Mouse (Mus musculus) heart, embryonic 15.5 days (tissue): ENCODE results near the gene Ube2u. TPM values are rescaled to one million over a fixed set of nuclear protein-coding genes. Genes with fewer than 3 reads are reported as not detected.

Experiments
- ATAC-seq: fragments of 200-750 bp; cut with Nextera tagmentation; replicated peaks from 2 replicates; pipeline ENCODE4 v1.8.0; 2017; ENCODE audit warnings: low read depth, moderate TSS enrichment; ENCODE audit not compliant: insufficient number of reproducible peaks, insufficient read depth, low FRiP score
- H3K27ac ChIP-seq: fragments of 300-500 bp; sonication (generic); 2 replicates; pipeline ENCODE4 v1.5.1; 2015; ENCODE audit warnings: mild to moderate bottlenecking, inconsistent platforms
- H3K27me3 ChIP-seq: fragments of 300-500 bp; sonication (generic); 2 replicates; pipeline ENCODE4 v1.6.1; 2015; ENCODE audit warnings: inconsistent platforms
- H3K36me3 ChIP-seq: fragments of 300-500 bp; sonication (generic); 2 replicates; pipeline ENCODE4 v1.6.1; 2015; ENCODE audit warnings: mild to moderate bottlenecking, inconsistent platforms
- H3K4me1 ChIP-seq: fragments of 300-500 bp; sonication (generic); replicated peaks from 2 replicates; pipeline ENCODE4 v1.6.1; 2015; ENCODE audit warnings: inconsistent platforms
- H3K4me2 ChIP-seq: fragments of 300-500 bp; sonication (generic); 2 replicates; pipeline ENCODE4 v1.6.1; 2015; ENCODE audit warnings: inconsistent platforms, mild to moderate bottlenecking, moderate library complexity
- H3K4me3 ChIP-seq: fragments of 300-500 bp; sonication (generic); 2 replicates; pipeline ENCODE4 v1.5.1; 2015; ENCODE audit warnings: mild to moderate bottlenecking, inconsistent platforms
- H3K9ac ChIP-seq: fragments of 300-500 bp; sonication (generic); 2 replicates; pipeline ENCODE4 v1.6.1; 2015; ENCODE audit warnings: mild to moderate bottlenecking, inconsistent platforms
- H3K9me3 ChIP-seq: fragments of 300-500 bp; sonication (generic); replicated peaks from 2 replicates; pipeline ENCODE4 v1.6.1; 2016; ENCODE audit warnings: inconsistent platforms
- WGBS: fragments of 180-500 bp; shearing (Covaris S2); methylation state at CpG from one replicate; pipeline ENCODE4 v1.1.7; 2015; ENCODE audit warnings: mixed read lengths; 5-methylcytosine and 5-hydroxymethylcytosine counted together
- polyA plus RNA-seq: library from polyadenylated mRNA; unstranded; fragments of >200 nt; fragmentation: Nextera tagmentation; extraction: Ambion mirVana; gene quantifications from 2 replicates; pipeline ENCODE4 v1.2.1, GENCODE M21; 2015

Ube2u gene
- polyA plus RNA-seq, 1 experiment from 2014 or later = 0.18 TPM

GRCm38 (mm10) chr4:100503337-100503736 is 24.7 kb downstream of the Ube2u start:
- no peaks in the 10 kb centered on the region for H3K27me3 ChIP-seq
- H3K4me3 ChIP-seq = no peak overlapping the region
- H3K9me3 ChIP-seq = no peaks in the 10 kb centered on the region
- no peaks in the 10 kb centered on the region for H3K36me3 ChIP-seq
- 76% methylated on average over 2 of the region's 2 CpGs for WGBS
- H3K4me1 ChIP-seq = no peaks in the 10 kb centered on the region
- no peak overlapping the region for H3K27ac ChIP-seq
- no peak for ATAC-seq
- H3K9ac ChIP-seq = no peak overlapping the region
- no peak overlapping the region for H3K4me2 ChIP-seq

- no peak overlapping the region for H3K4me3 ChIP-seq
Observed at GRCm38 (mm10) chr4:100517646-100518045, 39.0 kb downstream of the Ube2u start.

GRCm38 (mm10) chr4:100522534-100522933 is 43.9 kb downstream of the Ube2u start:
- no peak for ATAC-seq
- H3K9ac ChIP-seq = no peak overlapping the region
- H3K4me2 ChIP-seq = no peak overlapping the region
- no peak overlapping the region for H3K4me3 ChIP-seq
- H3K9me3 ChIP-seq = no peaks in the 10 kb centered on the region
- peaks cover 44% of the 10 kb centered on the region for H3K4me1 ChIP-seq
- 52% methylated on average over 6 of the region's 6 CpGs for WGBS
- no peaks in the 10 kb centered on the region for H3K27me3 ChIP-seq
- no peaks in the 10 kb centered on the region for H3K36me3 ChIP-seq
- no peak overlapping the region for H3K27ac ChIP-seq

More at GRCm38 (mm10) chr4:100517646-100518045, 39.0 kb downstream of the Ube2u start:
- H3K4me2 ChIP-seq = no peak overlapping the region
- H3K27me3 ChIP-seq = no peaks in the 10 kb centered on the region
- H3K9me3 ChIP-seq = no peaks in the 10 kb centered on the region
- 61% methylated on average over 2 of the region's 2 CpGs for WGBS
- no peak for ATAC-seq
- H3K36me3 ChIP-seq = no peaks in the 10 kb centered on the region
- no peak overlapping the region for H3K27ac ChIP-seq
- peaks cover 12% of the 10 kb centered on the region for H3K4me1 ChIP-seq
- H3K9ac ChIP-seq = no peak overlapping the region

- Histone ChIP-seq H3K27me3 (no peaks in the 10 kb centered on the region), H3K4me2 (peak overlapping the region; percentile 18; the same call in 1 of the 2 replicates), H3K27ac (peak overlapping the region; percentile 79), H3K36me3 (no peaks in the 10 kb centered on the region), H3K4me1 (peaks cover 48% of the 10 kb centered on the region), H3K9ac (no peak overlapping the region), H3K9me3 (no peaks in the 10 kb centered on the region), H3K4me3 (no peak overlapping the region)
- WGBS = 30% methylated on average over 4 of the region's 4 CpGs
- ATAC-seq = 0 out of 2 replicates have a peak, but pooled peaks have one; percentile 47
Observed at GRCm38 (mm10) chr4:100524741-100525140, 46.1 kb downstream of the Ube2u start.

DNA sequence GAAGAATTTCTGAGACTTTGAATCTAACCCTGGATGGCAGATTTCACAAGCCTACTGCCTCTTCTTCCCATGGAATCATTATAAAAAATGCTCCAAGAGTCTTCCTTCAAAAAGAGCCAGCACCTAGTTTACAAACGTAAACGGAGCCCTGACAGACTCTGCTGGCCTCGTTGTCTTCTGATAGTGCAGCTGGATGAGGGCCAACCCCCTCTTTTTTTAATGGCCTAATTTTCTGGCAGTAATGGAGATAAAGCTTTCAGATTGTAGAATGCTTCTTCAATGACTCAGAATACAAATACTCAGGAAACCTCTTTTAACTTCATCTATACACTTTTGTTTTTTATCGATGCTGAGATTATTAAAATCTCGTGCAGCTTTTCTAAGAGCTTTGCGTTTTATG is 47.6 kb downstream of the Ube2u start:
- Histone ChIP-seq H3K27me3 (no peaks in the 10 kb centered on the region), H3K36me3 (no peaks in the 10 kb centered on the region), H3K9me3 (no peaks in the 10 kb centered on the region), H3K9ac (no peak overlapping the region), H3K4me3 (no peak overlapping the region), H3K27ac (peak overlapping the region; percentile 50; the same call in 1 of the 2 replicates), H3K4me2 (peak overlapping the region; percentile 5; the same call in 1 of the 2 replicates), H3K4me1 (peaks cover 45% of the 10 kb centered on the region)
- WGBS = 29% methylated on average over 6 of the region's 6 CpGs
- no peak for ATAC-seq

DNA sequence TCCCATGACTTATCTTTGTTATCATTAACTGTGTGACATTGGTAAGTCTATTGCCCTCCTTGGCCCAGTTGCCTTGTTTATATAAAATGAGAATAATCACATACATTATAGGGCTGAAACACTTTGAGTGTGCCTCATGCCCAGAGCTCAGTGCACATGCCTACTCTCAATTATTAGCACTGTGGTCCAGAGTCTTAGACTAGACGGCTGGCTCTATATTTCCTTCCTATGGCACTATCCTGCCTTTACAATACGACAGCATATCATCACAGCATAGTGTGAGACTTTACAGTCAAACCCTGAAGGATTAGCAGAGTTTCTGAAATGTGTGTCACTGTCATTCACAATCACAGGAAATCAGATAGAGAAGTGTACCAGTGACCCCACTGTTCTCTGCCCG is 48.4 kb downstream of the Ube2u start:
- H3K27me3 ChIP-seq = no peaks in the 10 kb centered on the region
- H3K27ac ChIP-seq = peak overlapping the region; percentile 75
- peak; percentile 47; the same call in 1 of the 2 replicates for ATAC-seq
- peaks cover 38% of the 10 kb centered on the region for H3K4me1 ChIP-seq
- 6% methylated on average over 3 of the region's 3 CpGs for WGBS
- no peaks in the 10 kb centered on the region for H3K36me3 ChIP-seq
- H3K9me3 ChIP-seq = no peaks in the 10 kb centered on the region
- peak overlapping the region; percentile 35; the same call in 1 of the 2 replicates for H3K4me3 ChIP-seq
- H3K4me2 ChIP-seq = peak overlapping the region; percentile 62
- 0 out of 2 replicates have a peak overlapping the region, but pooled peaks have one; percentile 33 for H3K9ac ChIP-seq

- H3K36me3 ChIP-seq = no peaks in the 10 kb centered on the region
- no peaks in the 10 kb centered on the region for H3K9me3 ChIP-seq
- H3K4me1 ChIP-seq = peaks cover 38% of the 10 kb centered on the region
- ATAC-seq = peak; percentile 77
- H3K9ac ChIP-seq = peak overlapping the region; percentile 33; the same call in 1 of the 2 replicates
- H3K4me2 ChIP-seq = peak overlapping the region; percentile 62
- peak overlapping the region; percentile 75 for H3K27ac ChIP-seq
- peak overlapping the region; percentile 35 for H3K4me3 ChIP-seq
- H3K27me3 ChIP-seq = no peaks in the 10 kb centered on the region
- 7% methylated on average over 15 of the region's 15 CpGs for WGBS
Observed at GRCm38 (mm10) chr4:100527554-100528001, 48.9 kb downstream of the Ube2u start.

DNA sequence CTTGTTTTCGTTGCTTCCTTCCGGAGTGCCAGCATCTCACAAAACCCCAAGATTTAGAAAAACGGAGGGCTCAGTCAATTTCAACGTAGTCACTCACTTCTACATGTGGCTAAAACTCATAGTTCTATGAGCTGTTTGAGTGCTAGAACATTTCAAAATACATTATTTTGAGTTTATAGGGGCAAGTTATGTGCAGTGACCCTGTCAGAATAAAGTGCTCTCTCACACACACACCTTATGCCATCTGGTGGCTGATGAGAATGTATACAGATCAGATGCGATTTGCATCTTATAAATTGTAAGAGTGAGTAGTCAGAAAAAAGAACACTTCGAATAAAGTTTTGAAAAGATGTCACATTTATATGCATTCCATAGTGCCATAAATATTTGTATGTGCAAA is 55.0 kb downstream of the Ube2u start:
- H3K4me1 ChIP-seq = no peaks in the 10 kb centered on the region
- H3K9me3 ChIP-seq = no peaks in the 10 kb centered on the region
- no peak overlapping the region for H3K4me2 ChIP-seq
- H3K36me3 ChIP-seq = no peaks in the 10 kb centered on the region
- no peaks in the 10 kb centered on the region for H3K27me3 ChIP-seq
- WGBS = 67% methylated on average over 6 of the region's 6 CpGs
- no peak overlapping the region for H3K27ac ChIP-seq
- no peak overlapping the region for H3K4me3 ChIP-seq
- H3K9ac ChIP-seq = no peak overlapping the region
- ATAC-seq = no peak

DNA sequence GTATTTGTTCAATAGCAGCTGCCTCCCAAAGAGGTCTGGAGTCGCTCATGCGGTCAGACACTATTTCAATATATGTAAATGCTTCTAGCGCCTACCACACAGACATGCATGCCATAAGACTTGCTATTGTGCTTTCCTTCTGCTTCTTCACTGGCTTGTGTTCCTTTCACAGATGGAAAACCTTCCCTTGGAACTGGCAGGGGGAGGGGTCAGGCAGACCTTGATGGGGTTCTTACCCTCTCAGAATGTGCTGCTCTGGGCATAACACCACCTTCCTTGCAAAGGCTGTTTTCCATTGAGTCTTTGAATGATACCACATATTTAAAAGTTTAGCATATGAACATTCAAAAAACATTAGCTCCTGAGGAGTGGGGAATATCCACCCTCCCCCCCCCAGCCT is 56.3 kb downstream of the Ube2u start:
- Histone ChIP-seq H3K36me3 (no peaks in the 10 kb centered on the region), H3K27me3 (no peaks in the 10 kb centered on the region), H3K27ac (no peak overlapping the region), H3K4me1 (no peaks in the 10 kb centered on the region), H3K9me3 (no peaks in the 10 kb centered on the region), H3K4me3 (no peak overlapping the region), H3K9ac (no peak overlapping the region), H3K4me2 (no peak overlapping the region)
- WGBS = 78% methylated on average over 3 of the region's 3 CpGs
- ATAC-seq = no peak

DNA sequence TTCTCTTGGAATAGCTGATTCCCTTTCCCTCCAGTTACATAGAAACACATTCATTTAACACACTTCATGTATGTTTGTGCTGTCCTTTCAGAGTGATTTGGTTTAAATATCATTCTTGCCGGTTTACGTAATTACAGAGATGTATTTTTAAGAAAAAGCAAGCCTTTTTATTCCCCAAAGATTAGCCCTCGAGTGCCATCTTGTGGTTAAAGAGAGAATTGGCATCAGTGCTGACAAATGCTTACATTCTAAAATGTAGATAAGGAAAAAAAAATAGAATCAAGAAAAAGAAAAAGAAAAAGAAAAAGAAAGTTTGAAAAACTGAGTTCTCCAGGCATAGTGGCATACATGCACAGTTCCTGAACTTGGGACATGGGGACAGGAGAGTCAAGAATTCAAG is 59.2 kb downstream of the Ube2u start:
- Histone ChIP-seq H3K4me2 (no peak overlapping the region), H3K9me3 (no peaks in the 10 kb centered on the region), H3K9ac (no peak overlapping the region), H3K4me3 (no peak overlapping the region), H3K27me3 (no peaks in the 10 kb centered on the region), H3K27ac (no peak overlapping the region), H3K36me3 (no peaks in the 10 kb centered on the region), H3K4me1 (no peaks in the 10 kb centered on the region)
- no peak for ATAC-seq
- WGBS = 6% methylated on average over 3 of the region's 3 CpGs

DNA sequence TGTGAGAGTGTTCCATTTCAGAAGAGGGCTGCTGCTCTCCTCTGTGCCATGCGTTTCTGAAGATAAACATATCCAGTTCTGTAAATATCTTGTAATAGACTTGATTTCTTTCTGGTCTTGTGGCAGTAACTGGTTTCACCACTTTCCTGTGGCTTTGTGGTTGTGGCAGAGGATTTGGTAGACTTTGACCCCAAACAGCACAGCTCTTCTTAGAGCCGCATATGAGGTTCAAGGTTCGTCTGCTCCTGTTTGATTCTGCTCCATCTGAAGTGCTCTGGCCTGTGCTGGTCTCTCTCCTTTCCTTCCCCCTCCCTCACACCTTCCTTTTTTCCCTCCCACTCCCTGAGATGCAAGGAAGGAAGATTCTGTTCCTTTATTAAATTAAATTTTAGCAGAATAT is 60.8 kb downstream of the Ube2u start:
- no peak overlapping the region for H3K4me3 ChIP-seq
- no peak for ATAC-seq
- no peaks in the 10 kb centered on the region for H3K27me3 ChIP-seq
- H3K27ac ChIP-seq = no peak overlapping the region
- no peaks in the 10 kb centered on the region for H3K36me3 ChIP-seq
- H3K9ac ChIP-seq = no peak overlapping the region
- 74% methylated on average over 3 of the region's 3 CpGs for WGBS
- no peak overlapping the region for H3K4me2 ChIP-seq
- no peaks in the 10 kb centered on the region for H3K9me3 ChIP-seq
- H3K4me1 ChIP-seq = no peaks in the 10 kb centered on the region

GRCm38 (mm10) chr4:100547905-100548304 is 69.3 kb downstream of the Ube2u start:
- Histone ChIP-seq H3K4me1 (no peaks in the 10 kb centered on the region), H3K9me3 (no peaks in the 10 kb centered on the region), H3K4me2 (no peak overlapping the region), H3K36me3 (no peaks in the 10 kb centered on the region), H3K4me3 (no peak overlapping the region), H3K9ac (no peak overlapping the region), H3K27ac (no peak overlapping the region), H3K27me3 (no peaks in the 10 kb centered on the region)
- no peak for ATAC-seq
- 47% methylated on average over 4 of the region's 4 CpGs for WGBS
